Mouse (Mus musculus): ENCODE measurements around the gene Arnt.
"Not testable (repeated sequence)": the region's sequence is repeated elsewhere in the genome, so short reads cannot be mapped to it uniquely, and the experiment has no call there.

- TF ChIP-seq POLR2A (IDR thresholded peaks at IDR 0.05; ENCODE audit: low read depth, low read length); CTCF (IDR thresholded peaks at IDR 0.05; ENCODE audit: extremely low read depth, insufficient read depth, insufficient read length, insufficient replicate concordance): not testable (repeated sequence)
Measured at GRCm38 (mm10) chr3:95428423-95428822, 5.8 kb upstream of the Arnt start.

Data from spleen, adult 2 months (tissue).